Mouse (Mus musculus) embryonic facial prominence, embryonic 13.5 days (tissue): ENCODE results near the gene Nanog. TPM values are rescaled to one million over a fixed set of nuclear protein-coding genes. Genes with fewer than 3 reads are reported as not detected.

Source experiments
- ATAC-seq: fragments of 200-750 bp; cut with Nextera tagmentation; 2 replicates; pipeline ENCODE4 v1.8.0; 2017; ENCODE audit warnings: low read depth; ENCODE audit not compliant: insufficient number of reproducible peaks, insufficient read depth, low FRiP score, low TSS enrichment
- H3K27ac ChIP-seq: fragments of 300-500 bp; sonication (generic); 2 replicates; pipeline ENCODE4 v1.5.1; 2015; ENCODE audit warnings: moderate library complexity, mild to moderate bottlenecking, inconsistent platforms
- H3K27me3 ChIP-seq: fragments of 300-500 bp; sonication (generic); 2 replicates; pipeline ENCODE4 v1.6.1; 2015; ENCODE audit warnings: mild to moderate bottlenecking, inconsistent platforms
- H3K36me3 ChIP-seq: fragments of 300-500 bp; sonication (generic); 2 replicates; pipeline ENCODE4 v1.6.1; 2015; ENCODE audit warnings: mild to moderate bottlenecking, inconsistent platforms
- H3K4me1 ChIP-seq: fragments of 300-500 bp; sonication (generic); 2 replicates; pipeline ENCODE4 v1.6.1; 2015; ENCODE audit warnings: inconsistent platforms
- H3K4me2 ChIP-seq: fragments of 300-500 bp; sonication (generic); 2 replicates; pipeline ENCODE4 v1.6.1; 2015; ENCODE audit warnings: moderate library complexity, mild to moderate bottlenecking, inconsistent platforms
- H3K4me3 ChIP-seq: fragments of 300-500 bp; sonication (generic); 2 replicates; pipeline ENCODE4 v1.5.1; 2015; ENCODE audit warnings: mild to moderate bottlenecking, inconsistent platforms
- H3K9ac ChIP-seq: fragments of 300-500 bp; sonication (generic); 2 replicates; pipeline ENCODE4 v1.6.1; 2015; ENCODE audit warnings: mild to moderate bottlenecking, inconsistent platforms
- H3K9me3 ChIP-seq: fragments of 300-500 bp; sonication (generic); 2 replicates; pipeline ENCODE4 v1.6.1; 2016; ENCODE audit warnings: inconsistent platforms
- WGBS: fragments of 180-500 bp; shearing (Covaris S2); methylation state at CpG from one replicate; pipeline ENCODE4 v1.1.7; 2015; ENCODE audit warnings: mixed read lengths; 5-methylcytosine and 5-hydroxymethylcytosine counted together
- polyA plus RNA-seq: library from polyadenylated mRNA; unstranded; fragments of >200 nt; fragmentation: Nextera tagmentation; extraction: Ambion mirVana; gene quantifications from 2 replicates; pipeline ENCODE4 v1.2.1, GENCODE M21; 2015

The Nanog gene
- polyA plus RNA-seq, 1 experiment from 2014 or later = 0.27 TPM

- Histone ChIP-seq H3K36me3 (no peaks in the 10 kb centered on the region), H3K4me3 (peak overlapping the region; percentile 52), H3K4me1 (peaks cover 12% of the 10 kb centered on the region; the same call in 1 of the 2 replicates), H3K27me3 (peaks cover 26% of the 10 kb centered on the region), H3K9ac (peak overlapping the region; percentile 70), H3K4me2 (peak overlapping the region; percentile 95), H3K9me3 (no peaks in the 10 kb centered on the region), H3K27ac (peak overlapping the region; percentile 51; the same call in 1 of the 2 replicates)
- 31% methylated on average over 17 of the region's 17 CpGs for WGBS
- ATAC-seq = no peak
These were observed 56.7 kb downstream of the Nanog start for GRCm38 (mm10) chr6:122763844-122764445.

Other genes starting within 250 kb of the Nanog start
- 27.6 and 32.4 TPM in 2 replicates for gene Rimklb, start 208.7 kb upstream of the Nanog start, polyA plus RNA-seq
- 1.7 and 2.0 TPM in 2 replicates for gene Mfap5, start 201.6 kb upstream of the Nanog start, polyA plus RNA-seq
- gene Aicda, start 153.7 kb upstream of the Nanog start, polyA plus RNA-seq = 0.11 TPM in 1 of 2 replicates, not detected in the other
- 2.5 and 3.2 TPM in 2 replicates for gene Apobec1, start 105.0 kb upstream of the Nanog start, polyA plus RNA-seq
- gene Gdf3, start 97.4 kb upstream of the Nanog start, polyA plus RNA-seq = 0.17 TPM in 1 of 2 replicates, not detected in the other
- not detected in 2 replicates for gene Dppa3, start 81.1 kb upstream of the Nanog start, polyA plus RNA-seq
- gene Slc2a3, start 94.2 kb downstream of the Nanog start, polyA plus RNA-seq = 37.0 and 38.4 TPM in 2 replicates
- 6.2 and 6.8 TPM in 2 replicates for gene Foxj2, start 112.4 kb downstream of the Nanog start, polyA plus RNA-seq
- 2.3 and 3.2 TPM in 2 replicates for gene C3ar1, start 148.7 kb downstream of the Nanog start, polyA plus RNA-seq
- gene Necap1, start 167.0 kb downstream of the Nanog start, polyA plus RNA-seq = 57.0 and 65.2 TPM in 2 replicates
- 1.5 and 2.5 TPM in 2 replicates for gene Clec4a1, start 214.4 kb downstream of the Nanog start, polyA plus RNA-seq
- gene Clec4a3, start 245.0 kb downstream of the Nanog start, polyA plus RNA-seq = 1.7 and 2.6 TPM in 2 replicates